Mouse (Mus musculus) embryonic fibroblast, embryonic 13.5 days (primary cell): ENCODE data around the gene Pask.

ENCODE experiments used
- CTCF ChIP-seq: IDR thresholded peaks from 2 replicates; pipeline ENCODE4 v1.5.1; 2011; ENCODE audit warnings: mild to moderate bottlenecking, control low read depth, low read length, moderate library complexity, borderline replicate concordance; ENCODE audit not compliant: insufficient read depth
- POLR2A ChIP-seq: IDR thresholded peaks from 2 replicates; pipeline ENCODE4 v1.6.1; 2011; ENCODE audit warnings: low read depth, mild to moderate bottlenecking, control low read depth, low read length, moderate library complexity

- TF ChIP-seq CTCF (no peak), POLR2A (no peak)
Measured at GRCm38 (mm10) chr1:93275561-93275960, 67.7 kb downstream of the Pask start.
